Mouse (Mus musculus) ES-E14 (cell line): ENCODE data around the gene Lrrc19. TPM values are rescaled to one million over a fixed set of nuclear protein-coding genes. Genes with fewer than 3 reads are reported as not detected.

ENCODE experiments used
- DNase-seq: peaks from one replicate; pipeline ENCODE4 v3.0.0-alpha.2; 2013; ENCODE audit warnings: low read depth, low spot score
- H3K27ac ChIP-seq: 2 replicates; pipeline ENCODE4 v1.5.1; 2012; ENCODE audit warnings: low read depth, mild to moderate bottlenecking, low read length, moderate library complexity, mixed read lengths; ENCODE audit not compliant: poor library complexity, insufficient read depth, severe bottlenecking
- H3K36me3 ChIP-seq: 2 replicates; pipeline ENCODE4 v1.6.1; 2012; ENCODE audit warnings: mild to moderate bottlenecking, low read length, moderate library complexity, mixed read lengths; ENCODE audit not compliant: control insufficient read depth, poor library complexity, insufficient read depth, severe bottlenecking
- H3K4me1 ChIP-seq, 2 experiments: fragments of 150-350 bp in 1 of 2; sonication (generic) in 1 of 2; 2 replicates each; pipeline ENCODE4 v1.6.1; 2012; ENCODE audit warnings: low read length in 2 of 2, mild to moderate bottlenecking in 1 of 2, mixed read lengths in 1 of 2; ENCODE audit not compliant: control insufficient read depth in 2 of 2, insufficient read depth in 2 of 2, poor library complexity in 1 of 2
- H3K4me3 ChIP-seq, 2 experiments: fragments of 150-350 bp in 1 of 2; sonication (generic) in 1 of 2; 2 replicates each; pipeline ENCODE4 v1.5.1; 2012; ENCODE audit warnings: low read length in 2 of 2, low read depth in 1 of 2, mild to moderate bottlenecking in 1 of 2, mixed read lengths in 1 of 2; ENCODE audit not compliant: insufficient read depth in 1 of 2, poor library complexity in 1 of 2, severe bottlenecking in 1 of 2
- H3K9ac ChIP-seq: 2 replicates; pipeline ENCODE4 v1.6.1; 2012; ENCODE audit warnings: low read depth, mild to moderate bottlenecking, low read length, mixed read lengths; ENCODE audit not compliant: poor library complexity, insufficient read depth, severe bottlenecking
- H3K9me3 ChIP-seq: fragments of 150-350 bp; sonication (generic); 2 replicates; pipeline ENCODE4 v1.6.1; 2012; ENCODE audit warnings: low read depth, mild to moderate bottlenecking, low read length; ENCODE audit not compliant: control insufficient read depth, insufficient read depth
- CHD2 ChIP-seq: IDR thresholded peaks from 2 replicates; pipeline ENCODE4 v1.6.1; 2014; ENCODE audit warnings: mild to moderate bottlenecking, low read depth, low read length, inconsistent platforms
- HCFC1 ChIP-seq: IDR thresholded peaks from 2 replicates; pipeline ENCODE4 v1.6.1; 2012; ENCODE audit warnings: low read length, inconsistent platforms, borderline replicate concordance; ENCODE audit not compliant: insufficient read depth
- MAFK ChIP-seq: IDR thresholded peaks from 2 replicates; pipeline ENCODE4 v1.6.1; 2014; ENCODE audit warnings: mild to moderate bottlenecking, low read depth, low read length, inconsistent platforms; ENCODE audit not compliant: insufficient read depth
- ZC3H11A ChIP-seq: IDR thresholded peaks from 2 replicates; pipeline ENCODE4 v1.6.1; 2012; ENCODE audit warnings: low read depth, mild to moderate bottlenecking, inconsistent platforms, low read length, borderline replicate concordance
- ZNF384 ChIP-seq: IDR thresholded peaks from 2 replicates; pipeline ENCODE4 v1.6.1; 2012; ENCODE audit warnings: low read depth, low read length, inconsistent platforms
- in situ Hi-C, 2 experiments: fragments of 600-800 bp; cut with MboI; formaldehyde crosslinking; loops; one replicate each; pipeline ENCODE4 v1.15.1; 2025; ENCODE audit warnings: low sequenced_read_pairs in 2 of 2, inconsistent platforms in 1 of 2; ENCODE audit not compliant: unreplicated experiment in 2 of 2
- total RNA-seq: library from RNA; depleted of rRNA; stranded (reverse); fragments of 300-350 nt; gene quantifications from 2 replicates; pipeline ENCODE4 v1.2.3, GENCODE M21; 2012; rRNA removed

Lrrc19 gene
- total RNA-seq, 1 experiment: 0.09 TPM

DNA sequence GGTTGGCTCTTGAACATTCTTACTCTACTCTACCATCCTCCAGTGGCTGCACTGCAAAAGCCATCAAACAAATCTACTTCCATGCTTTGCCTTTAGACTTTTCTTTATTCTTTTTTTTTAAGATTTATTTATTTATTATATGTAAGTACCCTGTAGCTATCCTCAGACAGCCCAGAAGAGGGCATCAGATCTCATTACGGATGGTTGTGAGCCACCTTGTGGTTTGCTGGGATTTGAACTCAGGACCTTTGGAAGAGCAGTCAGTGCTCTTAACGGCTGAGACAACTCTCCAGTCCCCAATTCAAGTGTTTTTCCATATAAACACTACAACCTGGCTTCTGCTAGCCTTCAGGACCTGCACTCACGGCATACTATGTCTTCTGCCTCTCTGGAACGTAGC lies 48.5 kb downstream of the Lrrc19 start:
- no peak for DNase-seq
- Histone ChIP-seq H3K27ac (no peak overlapping the region), H3K36me3 (no peaks in the 10 kb centered on the region; the same call in 1 of the 2 replicates), H3K4me3 (peak overlapping the region; percentile 26 to 91; a peak in 2 of 4 replicates), H3K9me3 (no peaks in the 10 kb centered on the region), H3K9ac (no peak overlapping the region), H3K4me1 (no peaks in the 10 kb centered on the region; a peak in 1 of 4 replicates)
- TF ChIP-seq MAFK: no peak
- TF ChIP-seq HCFC1: no peak
- TF ChIP-seq CHD2: no peak
- no peak for TF ChIP-seq ZNF384
- no peak for TF ChIP-seq ZC3H11A
- in situ Hi-C loops: no loop called here

DNA sequence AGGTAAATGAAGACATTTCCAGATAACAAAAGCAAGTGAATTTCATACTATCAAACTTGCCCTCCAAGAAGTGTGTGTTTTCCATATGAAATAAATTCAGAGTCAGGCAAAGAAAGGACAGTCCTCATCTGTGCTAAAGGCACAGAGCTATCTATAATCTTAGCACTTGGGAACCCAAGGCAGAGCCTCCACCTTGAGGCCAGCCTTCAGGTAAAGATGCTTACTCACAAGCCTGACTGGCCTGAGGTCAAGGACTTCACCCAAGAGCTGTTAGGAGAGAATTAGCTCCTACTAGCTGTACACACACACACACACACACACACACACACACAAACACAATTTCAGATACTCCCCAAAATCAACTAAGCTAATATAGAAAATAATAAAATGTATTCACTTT lies 57.2 kb downstream of the Lrrc19 start:
- TF ChIP-seq MAFK: no peak
- no peak for TF ChIP-seq ZC3H11A
- no peak for TF ChIP-seq CHD2
- TF ChIP-seq HCFC1: no peak
- TF ChIP-seq ZNF384: no peak
- in situ Hi-C loops: no loop called here
- DNase-seq: no peak

DNA sequence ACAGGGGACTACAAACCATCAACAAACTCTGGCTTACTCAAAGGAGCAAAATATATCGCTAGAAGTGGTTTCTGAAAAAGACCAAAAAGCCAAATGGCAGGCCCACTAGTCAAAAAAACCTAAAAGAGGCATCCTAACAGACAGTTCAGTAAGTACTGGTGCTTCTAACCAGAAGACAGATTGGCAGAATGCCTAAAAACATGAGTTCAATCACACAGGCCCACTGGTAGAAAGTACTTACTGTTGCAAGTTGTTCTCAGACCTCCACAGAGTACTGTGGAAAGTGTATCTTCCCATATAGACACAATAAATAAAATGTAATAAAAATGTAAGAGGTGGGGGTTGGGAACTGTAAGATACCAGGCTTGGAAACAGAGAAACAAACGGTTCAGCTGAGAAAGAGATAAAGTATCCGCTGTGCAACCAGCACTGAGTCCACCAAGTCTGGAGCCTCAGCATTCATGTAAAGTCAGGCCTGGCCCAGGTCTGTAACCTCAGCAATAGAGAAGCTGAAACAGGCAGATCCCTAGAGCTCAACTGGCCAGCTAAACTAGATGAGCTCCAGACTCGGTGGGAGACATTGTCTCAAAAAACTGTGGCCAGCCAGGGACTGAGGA lies 58.1 kb downstream of the Lrrc19 start:
- Histone ChIP-seq H3K36me3 (no peaks in the 10 kb centered on the region), H3K9ac (no peak overlapping the region), H3K4me1 (peaks cover 0 to 2% of the 10 kb centered on the region in 2 experiments; a peak in 1 of 4 replicates), H3K4me3 (no peak overlapping the region), H3K9me3 (no peaks in the 10 kb centered on the region), H3K27ac (no peak overlapping the region)
- in situ Hi-C loops: no loop called here
- no peak for DNase-seq
- TF ChIP-seq CHD2 (no peak), HCFC1 (no peak), MAFK (no peak), ZC3H11A (no peak), ZNF384 (no peak)

More for the DNA sequence above, 57.2 kb downstream of the Lrrc19 start:
- Histone ChIP-seq H3K9ac (no peak overlapping the region), H3K36me3 (no peaks in the 10 kb centered on the region), H3K4me3 (no peak overlapping the region), H3K9me3 (no peaks in the 10 kb centered on the region), H3K27ac (no peak overlapping the region), H3K4me1 (peaks cover 0 to 2% of the 10 kb centered on the region in 2 experiments; a peak in 1 of 4 replicates)

Other genes starting within 250 kb of the Lrrc19 start
- gene Gm10306, start 93.6 kb downstream of the Lrrc19 start, total RNA-seq: 1.1 TPM in 1 of 2 replicates, not detected in the other
- 9.1 and 11.2 TPM in 2 replicates for gene Caap1, start 93.3 kb downstream of the Lrrc19 start, total RNA-seq
- 68.3 and 102 TPM in 2 replicates for gene Plaa, start 46.9 kb downstream of the Lrrc19 start, total RNA-seq
- gene Ift74, start 35.7 kb downstream of the Lrrc19 start, total RNA-seq: 11.6 and 14.8 TPM in 2 replicates
- 9.4 and 15.2 TPM in 2 replicates for gene Tek, start 89.1 kb upstream of the Lrrc19 start, total RNA-seq